Mouse (Mus musculus) embryonic facial prominence, embryonic 13.5 days (tissue): Measurements from ENCODE around the gene Mrpl9. TPM values are rescaled to one million over a fixed set of nuclear protein-coding genes. Genes with fewer than 3 reads are reported as not detected.

Experiments
- ATAC-seq: fragments of 200-750 bp; cut with Nextera tagmentation; 2 replicates; pipeline ENCODE4 v1.8.0; 2017; ENCODE audit warnings: low read depth; ENCODE audit not compliant: insufficient number of reproducible peaks, insufficient read depth, low FRiP score, low TSS enrichment
- H3K27ac ChIP-seq: fragments of 300-500 bp; sonication (generic); 2 replicates; pipeline ENCODE4 v1.5.1; 2015; ENCODE audit warnings: moderate library complexity, mild to moderate bottlenecking, inconsistent platforms
- H3K27me3 ChIP-seq: fragments of 300-500 bp; sonication (generic); 2 replicates; pipeline ENCODE4 v1.6.1; 2015; ENCODE audit warnings: mild to moderate bottlenecking, inconsistent platforms
- H3K36me3 ChIP-seq: fragments of 300-500 bp; sonication (generic); 2 replicates; pipeline ENCODE4 v1.6.1; 2015; ENCODE audit warnings: mild to moderate bottlenecking, inconsistent platforms
- H3K4me1 ChIP-seq: fragments of 300-500 bp; sonication (generic); 2 replicates; pipeline ENCODE4 v1.6.1; 2015; ENCODE audit warnings: inconsistent platforms
- H3K4me2 ChIP-seq: fragments of 300-500 bp; sonication (generic); 2 replicates; pipeline ENCODE4 v1.6.1; 2015; ENCODE audit warnings: moderate library complexity, mild to moderate bottlenecking, inconsistent platforms
- H3K4me3 ChIP-seq: fragments of 300-500 bp; sonication (generic); 2 replicates; pipeline ENCODE4 v1.5.1; 2015; ENCODE audit warnings: mild to moderate bottlenecking, inconsistent platforms
- H3K9ac ChIP-seq: fragments of 300-500 bp; sonication (generic); 2 replicates; pipeline ENCODE4 v1.6.1; 2015; ENCODE audit warnings: mild to moderate bottlenecking, inconsistent platforms
- H3K9me3 ChIP-seq: fragments of 300-500 bp; sonication (generic); 2 replicates; pipeline ENCODE4 v1.6.1; 2016; ENCODE audit warnings: inconsistent platforms
- WGBS: fragments of 180-500 bp; shearing (Covaris S2); methylation state at CpG from one replicate; pipeline ENCODE4 v1.1.7; 2015; ENCODE audit warnings: mixed read lengths; 5-methylcytosine and 5-hydroxymethylcytosine counted together
- polyA plus RNA-seq: library from polyadenylated mRNA; unstranded; fragments of >200 nt; fragmentation: Nextera tagmentation; extraction: Ambion mirVana; gene quantifications from 2 replicates; pipeline ENCODE4 v1.2.1, GENCODE M21; 2015

Gene Mrpl9
- polyA plus RNA-seq, 1 experiment from 2014 or later = 68.9 TPM

GRCm38 (mm10) chr3:94430980-94431379 lies 12.1 kb upstream of the Mrpl9 start:
- H3K4me1 ChIP-seq = no peaks in the 10 kb centered on the region
- H3K4me3 ChIP-seq = no peak overlapping the region
- no peak for ATAC-seq
- no peak overlapping the region for H3K9ac ChIP-seq
- H3K9me3 ChIP-seq = no peaks in the 10 kb centered on the region
- no peaks in the 10 kb centered on the region for H3K27me3 ChIP-seq
- no peaks in the 10 kb centered on the region for H3K36me3 ChIP-seq
- 75% methylated on average over 2 of the region's 2 CpGs for WGBS
- no peak overlapping the region for H3K27ac ChIP-seq
- H3K4me2 ChIP-seq = no peak overlapping the region

- no peak for ATAC-seq
- no peaks in the 10 kb centered on the region for H3K9me3 ChIP-seq
- no peaks in the 10 kb centered on the region for H3K4me1 ChIP-seq
- no peak overlapping the region for H3K27ac ChIP-seq
- H3K9ac ChIP-seq = no peak overlapping the region
- no peaks in the 10 kb centered on the region for H3K36me3 ChIP-seq
- 95% methylated on average over 2 of the region's 2 CpGs for WGBS
- no peaks in the 10 kb centered on the region for H3K27me3 ChIP-seq
- no peak overlapping the region for H3K4me3 ChIP-seq
- no peak overlapping the region for H3K4me2 ChIP-seq
These were observed 8.8 kb upstream of the Mrpl9 start for GRCm38 (mm10) chr3:94434305-94434704.

GRCm38 (mm10) chr3:94436420-94436819 lies 6.7 kb upstream of the Mrpl9 start:
- no peak overlapping the region for H3K4me2 ChIP-seq
- no peaks in the 10 kb centered on the region for H3K4me1 ChIP-seq
- 83% methylated on average over 9 of the region's 9 CpGs for WGBS
- H3K27me3 ChIP-seq = 0 out of 2 replicates have a peak, but pooled peaks cover 6% of the 10 kb centered on the region
- no peak overlapping the region for H3K9ac ChIP-seq
- no peaks in the 10 kb centered on the region for H3K36me3 ChIP-seq
- no peak overlapping the region for H3K27ac ChIP-seq
- no peak for ATAC-seq
- H3K4me3 ChIP-seq = no peak overlapping the region
- H3K9me3 ChIP-seq = no peaks in the 10 kb centered on the region

DNA sequence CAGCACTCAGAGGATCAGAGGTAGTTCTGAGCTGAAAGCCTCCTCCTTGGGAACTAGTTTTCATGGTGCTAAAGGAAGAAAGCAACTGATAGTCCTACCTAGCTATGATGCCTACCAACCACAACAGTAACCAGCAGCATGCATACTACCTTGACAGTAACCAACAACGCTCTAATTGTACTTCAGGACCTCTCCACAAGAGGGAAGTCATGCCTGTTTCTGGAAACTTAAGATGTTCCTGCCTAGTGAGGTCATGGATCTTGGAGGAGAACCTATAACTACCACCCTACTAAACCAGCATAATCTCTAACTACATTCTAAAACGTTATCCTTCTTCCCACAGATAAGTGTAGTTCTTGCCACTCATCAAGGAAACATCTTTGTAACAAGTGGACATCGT lies 1.9 kb upstream of the Mrpl9 start:
- Histone ChIP-seq H3K36me3 (peaks cover 15% of the 10 kb centered on the region), H3K27ac (no peak overlapping the region), H3K4me1 (peaks cover 12% of the 10 kb centered on the region), H3K27me3 (0 out of 2 replicates have a peak, but pooled peaks cover 6% of the 10 kb centered on the region), H3K4me3 (no peak overlapping the region), H3K4me2 (no peak overlapping the region), H3K9me3 (no peaks in the 10 kb centered on the region), H3K9ac (no peak overlapping the region)
- 42% methylated on average over 3 of the region's 3 CpGs for WGBS
- no peak for ATAC-seq

DNA sequence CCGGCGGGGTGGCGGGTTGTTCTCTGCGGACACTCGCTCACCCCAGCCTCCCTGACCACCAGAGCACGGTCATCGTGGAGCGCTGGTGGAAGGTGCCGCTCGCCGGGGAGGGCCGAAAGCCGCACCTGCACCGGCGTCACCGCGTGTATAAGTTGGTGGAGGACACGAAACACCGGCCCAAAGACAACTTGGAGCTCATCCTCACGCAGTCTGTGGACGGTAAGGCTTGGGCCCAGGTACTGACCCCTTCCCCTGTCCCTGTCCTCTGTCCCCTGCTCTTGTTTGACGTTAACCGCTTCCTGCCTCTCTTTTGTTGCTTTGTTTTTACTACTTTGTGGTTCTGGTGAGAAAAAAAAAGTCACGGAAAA lies 463 bp downstream of the Mrpl9 start, which contains the start of gene Oaz3:
Gene Oaz3, minus strand, starts transcription at position 319 of the 368 bp plus-strand sequence.
- WGBS = under 1% methylated on average over 24 of the region's 24 CpGs
- Histone ChIP-seq H3K27ac (peak within 1 kb of the TSS; percentile 22; the same call in 1 of the 2 replicates), H3K4me3 (peak within 1 kb of the TSS; percentile 79), H3K4me2 (peak within 1 kb of the TSS; percentile 84), H3K27me3 (0 out of 2 replicates have a peak, but pooled peaks cover 6% of the 10 kb centered on the region), H3K36me3 (peaks cover 39% of the 10 kb centered on the region), H3K9me3 (no peaks in the 10 kb centered on the region), H3K4me1 (peaks cover 12% of the 10 kb centered on the region), H3K9ac (peak within 1 kb of the TSS; percentile 87)
- ATAC-seq = no peak

GRCm38 (mm10) chr3:94449377-94449776 lies 6.3 kb downstream of the Mrpl9 start:
- no peak for ATAC-seq
- Histone ChIP-seq H3K4me1 (peaks cover 4% of the 10 kb centered on the region), H3K4me2 (no peak overlapping the region), H3K9ac (no peak overlapping the region), H3K9me3 (no peaks in the 10 kb centered on the region), H3K36me3 (peaks cover 49% of the 10 kb centered on the region), H3K27ac (no peak overlapping the region), H3K4me3 (no peak overlapping the region), H3K27me3 (no peaks in the 10 kb centered on the region)
- 90% methylated on average over 2 of the region's 2 CpGs for WGBS

DNA sequence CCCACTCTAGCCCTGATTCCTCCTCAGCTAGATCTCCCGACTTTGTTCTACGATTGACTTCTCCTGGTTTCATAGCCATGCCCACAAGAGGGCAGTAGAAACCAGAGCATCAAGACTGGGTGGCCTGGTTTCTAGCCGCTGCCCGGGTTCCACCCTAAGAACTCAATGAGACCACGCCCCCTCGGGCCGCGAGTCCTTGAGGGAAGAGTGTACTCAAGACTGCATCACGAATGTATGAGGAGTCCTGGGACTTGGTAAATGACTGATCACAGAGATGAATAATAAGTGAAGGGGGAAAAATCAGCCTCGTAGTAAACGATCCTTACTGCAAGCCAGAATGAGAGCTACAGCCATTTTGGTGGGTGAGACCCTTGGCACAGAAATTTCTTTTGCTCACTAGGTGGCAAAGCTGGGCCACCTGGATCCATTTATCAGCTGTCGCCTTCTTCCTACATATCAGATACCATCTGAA lies 13.4 kb downstream of the Mrpl9 start:
- under 1% methylated on average over 12 of the region's 12 CpGs for WGBS
- H3K36me3 ChIP-seq = no peaks in the 10 kb centered on the region
- peak overlapping the region; percentile 60 for H3K4me2 ChIP-seq
- 0 out of 2 replicates have a peak, but pooled peaks cover 6% of the 10 kb centered on the region for H3K4me1 ChIP-seq
- no peak overlapping the region for H3K27ac ChIP-seq
- H3K9ac ChIP-seq = peak overlapping the region; percentile 56; the same call in 1 of the 2 replicates
- no peaks in the 10 kb centered on the region; the same call in 1 of the 2 replicates for H3K27me3 ChIP-seq
- peak; percentile 50 for ATAC-seq
- H3K4me3 ChIP-seq = peak overlapping the region; percentile 41
- H3K9me3 ChIP-seq = no peaks in the 10 kb centered on the region

DNA sequence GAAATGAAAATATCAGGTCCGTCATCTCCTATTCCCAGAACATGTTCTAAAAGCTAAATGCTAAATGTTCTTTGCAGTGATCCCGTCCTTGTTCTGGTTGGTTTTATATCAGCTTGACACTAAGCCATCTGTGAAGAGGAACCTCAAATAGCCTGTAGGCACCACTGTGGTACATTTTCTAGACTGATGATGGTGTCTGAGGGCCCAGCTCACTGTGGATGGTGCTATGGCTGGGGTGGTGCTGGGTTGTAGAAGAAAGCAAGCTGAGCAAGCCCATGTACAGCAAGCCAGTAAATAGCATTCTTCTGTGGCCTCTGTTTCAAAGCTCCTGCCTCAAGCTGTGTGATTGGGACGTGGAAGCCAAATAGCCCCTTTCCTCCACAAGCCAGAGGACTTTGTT lies 13.9 kb downstream of the Mrpl9 start:
- Histone ChIP-seq H3K27ac (no peak overlapping the region), H3K9ac (no peak overlapping the region), H3K27me3 (no peaks in the 10 kb centered on the region; the same call in 1 of the 2 replicates), H3K4me1 (0 out of 2 replicates have a peak, but pooled peaks cover 6% of the 10 kb centered on the region), H3K4me2 (peak overlapping the region; percentile 60), H3K4me3 (peak overlapping the region; percentile 41; the same call in 1 of the 2 replicates), H3K36me3 (no peaks in the 10 kb centered on the region), H3K9me3 (no peaks in the 10 kb centered on the region)
- no peak for ATAC-seq
- 58% methylated on average over 3 of the region's 3 CpGs for WGBS

DNA sequence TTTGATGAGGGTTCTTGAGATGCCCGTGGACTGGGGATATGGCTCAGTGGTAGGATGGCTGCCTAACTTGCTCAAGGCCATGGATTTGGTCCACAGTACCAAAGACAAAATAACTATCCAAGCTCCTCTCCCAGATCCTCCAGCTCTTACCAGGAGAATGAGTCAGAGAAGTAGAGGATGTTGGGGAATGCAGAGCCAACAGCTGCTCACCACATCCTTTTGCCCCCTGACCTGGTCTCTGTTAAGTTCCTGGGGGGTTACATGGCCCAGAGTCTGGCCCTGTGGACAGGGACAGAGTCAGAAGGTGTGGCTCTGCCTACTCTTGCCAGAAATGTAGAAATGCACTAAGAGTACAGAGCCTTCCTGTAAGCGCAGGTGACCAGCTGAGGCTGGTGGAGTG lies 16.7 kb downstream of the Mrpl9 start:
- Histone ChIP-seq H3K4me2 (no peak overlapping the region), H3K9ac (no peak overlapping the region), H3K9me3 (no peaks in the 10 kb centered on the region), H3K36me3 (no peaks in the 10 kb centered on the region), H3K4me3 (no peak overlapping the region), H3K4me1 (0 out of 2 replicates have a peak, but pooled peaks cover 6% of the 10 kb centered on the region), H3K27ac (no peak overlapping the region), H3K27me3 (no peaks in the 10 kb centered on the region; the same call in 1 of the 2 replicates)
- WGBS = 87% methylated on average over 2 of the region's 2 CpGs
- ATAC-seq = no peak

DNA sequence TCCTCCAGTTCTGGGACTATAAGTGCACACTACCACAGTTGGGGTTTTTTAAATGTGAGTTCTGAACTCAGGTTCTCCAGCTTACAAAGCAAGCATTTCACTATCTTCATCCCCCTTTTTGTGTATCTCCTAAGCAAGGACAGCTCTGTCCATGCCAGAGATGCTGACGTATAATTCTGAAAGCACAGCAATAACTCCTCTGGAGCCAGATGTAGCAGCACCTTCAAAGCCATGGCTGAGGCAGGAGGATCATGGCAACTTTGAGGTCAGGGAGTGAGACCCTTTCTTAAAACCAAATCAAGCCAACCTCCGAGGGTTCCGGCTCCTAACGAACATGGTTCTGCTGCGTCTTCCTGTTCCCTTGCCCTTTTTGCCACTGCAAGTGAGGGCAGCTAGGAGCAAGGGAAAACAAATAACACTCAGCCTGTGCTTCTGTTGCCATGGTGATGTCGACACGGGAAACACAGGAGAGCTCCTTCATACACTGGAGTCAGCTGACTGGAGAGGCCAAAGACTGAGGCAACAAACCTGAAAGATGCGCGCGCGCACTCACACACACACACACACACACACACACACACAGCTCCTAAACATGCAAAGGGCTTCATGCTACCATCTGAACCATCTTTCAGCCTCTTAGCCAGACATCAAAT lies 20.9 kb downstream of the Mrpl9 start:
- peaks cover 7% of the 10 kb centered on the region; the same call in 1 of the 2 replicates for H3K4me1 ChIP-seq
- no peak overlapping the region for H3K4me2 ChIP-seq
- no peak for ATAC-seq
- no peaks in the 10 kb centered on the region; the same call in 1 of the 2 replicates for H3K27me3 ChIP-seq
- no peaks in the 10 kb centered on the region for H3K9me3 ChIP-seq
- H3K36me3 ChIP-seq = no peaks in the 10 kb centered on the region
- no peak overlapping the region for H3K9ac ChIP-seq
- WGBS = 60% methylated on average over 11 of the region's 11 CpGs
- no peak overlapping the region for H3K4me3 ChIP-seq
- H3K27ac ChIP-seq = no peak overlapping the region

- peaks cover 8% of the 10 kb centered on the region; the same call in 1 of the 2 replicates for H3K4me1 ChIP-seq
- H3K27ac ChIP-seq = peak overlapping the region; percentile 39; the same call in 1 of the 2 replicates
- no peaks in the 10 kb centered on the region for H3K36me3 ChIP-seq
- WGBS = 51% methylated on average over 13 of the region's 13 CpGs
- no peaks in the 10 kb centered on the region for H3K9me3 ChIP-seq
- H3K4me2 ChIP-seq = no peak overlapping the region
- no peaks in the 10 kb centered on the region; the same call in 1 of the 2 replicates for H3K27me3 ChIP-seq
- no peak overlapping the region for H3K9ac ChIP-seq
- H3K4me3 ChIP-seq = no peak overlapping the region
- no peak for ATAC-seq
These were observed 22.7 kb downstream of the Mrpl9 start for GRCm38 (mm10) chr3:94465632-94466430.
